Mouse (Mus musculus) hindbrain, embryonic 16.5 days (tissue): ENCODE results near the gene Upf1. TPM values are rescaled to one million over a fixed set of nuclear protein-coding genes. Genes with fewer than 3 reads are reported as not detected.

Experiments
- ATAC-seq: fragments of 200-750 bp; cut with Nextera tagmentation; 2 replicates; pipeline ENCODE4 v1.8.0; 2017; ENCODE audit warnings: moderate TSS enrichment, moderate library complexity
- H3K27ac ChIP-seq: fragments of 300-500 bp; sonication (generic); 2 replicates; pipeline ENCODE4 v1.5.1; 2014; ENCODE audit warnings: low read depth, mild to moderate bottlenecking, control low read depth, low read length, moderate library complexity
- H3K27me3 ChIP-seq: fragments of 300-500 bp; sonication (generic); replicated peaks from 2 replicates; pipeline ENCODE4 v1.6.1; 2014; ENCODE audit warnings: low read length; ENCODE audit not compliant: control insufficient read depth, insufficient read depth
- H3K36me3 ChIP-seq: fragments of 300-500 bp; sonication (generic); 2 replicates; pipeline ENCODE4 v1.6.1; 2014; ENCODE audit warnings: mild to moderate bottlenecking, low read length, moderate library complexity, mixed read lengths; ENCODE audit not compliant: control insufficient read depth, insufficient read depth
- H3K4me1 ChIP-seq: fragments of 300-500 bp; sonication (generic); 2 replicates; pipeline ENCODE4 v1.6.1; 2014; ENCODE audit warnings: low read depth, low read length; ENCODE audit not compliant: control insufficient read depth, insufficient read depth
- H3K4me2 ChIP-seq: fragments of 300-500 bp; sonication (generic); 2 replicates; pipeline ENCODE4 v1.6.1; 2014; ENCODE audit warnings: mild to moderate bottlenecking, low read length, control low read depth, moderate library complexity
- H3K4me3 ChIP-seq: fragments of 300-500 bp; sonication (generic); 2 replicates; pipeline ENCODE4 v1.5.1; 2014; ENCODE audit warnings: mild to moderate bottlenecking, low read length, control low read depth, moderate library complexity
- H3K9ac ChIP-seq: fragments of 300-500 bp; sonication (generic); 2 replicates; pipeline ENCODE4 v1.6.1; 2014; ENCODE audit warnings: low read depth, mild to moderate bottlenecking, control low read depth, low read length, moderate library complexity
- H3K9me3 ChIP-seq: fragments of 300-500 bp; sonication (generic); 2 replicates; pipeline ENCODE4 v1.6.1; 2014; ENCODE audit warnings: mild to moderate bottlenecking, low read length, moderate library complexity; ENCODE audit not compliant: control insufficient read depth
- WGBS: fragments of 180-500 bp; shearing (Covaris S2); extraction: QIAGEN DNeasy Blood & Tissue Kit; methylation state at CpG from one replicate; pipeline ENCODE4 v1.1.7; 2014; 5-methylcytosine and 5-hydroxymethylcytosine counted together
- polyA plus RNA-seq: library from polyadenylated mRNA; unstranded; fragments of >200 nt; fragmentation: Nextera tagmentation; extraction: Ambion mirVana; gene quantifications from 2 replicates; pipeline ENCODE4 v1.2.1, GENCODE M21; 2015

Gene Upf1
- polyA plus RNA-seq, 1 experiment from 2014 or later = 7.4 TPM

- Histone ChIP-seq H3K27me3 (no peaks in the 10 kb centered on the region), H3K4me1 (peaks cover 24% of the 10 kb centered on the region), H3K9me3 (no peaks in the 10 kb centered on the region), H3K9ac (peak overlapping the region; percentile 41), H3K36me3 (peaks cover 19% of the 10 kb centered on the region), H3K27ac (peak overlapping the region; percentile 94), H3K4me3 (peak overlapping the region; percentile 70), H3K4me2 (peak overlapping the region; percentile 92)
- 79% methylated on average over 5 of the region's 5 CpGs for WGBS
- no peak for ATAC-seq
Observed at GRCm38 (mm10) chr8:70317872-70318271, 35.2 kb downstream of the Upf1 start.

DNA sequence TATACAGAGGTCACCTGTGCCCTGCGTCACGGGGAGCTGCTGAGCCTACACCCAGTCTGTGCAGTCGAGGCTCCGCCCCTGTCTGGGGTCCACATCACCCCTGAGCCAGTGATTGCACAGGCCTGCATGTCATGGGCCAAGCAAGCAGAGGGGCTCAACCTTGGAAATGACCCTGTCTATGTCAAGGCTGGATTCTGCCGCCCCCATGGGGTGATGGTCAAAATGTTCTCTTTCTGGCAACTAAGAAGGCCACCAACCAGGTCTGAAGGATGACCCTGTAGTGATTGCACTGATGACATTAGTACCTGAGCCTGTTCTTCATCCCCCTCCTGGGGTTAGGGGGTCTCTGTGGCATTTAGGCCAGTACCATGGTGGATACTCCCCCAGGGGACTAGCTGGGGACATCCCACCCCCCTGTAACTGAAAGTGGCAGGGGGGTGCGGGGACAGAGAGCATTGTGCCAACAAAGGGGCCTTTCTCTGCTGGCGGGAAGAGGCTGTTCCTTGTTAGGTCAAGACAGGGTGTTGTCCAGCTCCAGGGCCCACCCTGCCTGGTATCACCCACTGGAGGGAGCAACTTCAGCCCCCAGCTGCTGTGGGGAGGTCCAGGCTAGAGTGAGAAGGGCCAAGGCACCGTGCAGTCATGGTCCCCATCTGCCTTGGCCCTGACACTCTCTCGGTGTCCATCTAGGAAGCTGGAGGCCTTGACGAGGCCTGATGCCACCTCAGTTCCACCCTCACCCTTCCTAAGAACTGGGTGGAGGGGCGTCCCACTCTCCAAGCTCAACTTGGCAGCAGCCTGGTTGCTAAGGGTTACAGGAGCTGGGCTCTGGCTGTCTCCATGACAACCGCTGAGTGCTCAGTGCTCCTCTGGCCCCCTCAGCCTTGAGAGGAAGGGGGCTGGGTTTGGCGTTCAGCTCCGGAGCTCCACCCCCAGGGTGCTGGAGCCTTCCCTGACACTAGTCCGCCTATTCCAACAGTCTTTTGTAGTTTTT is 36.3 kb downstream of the Upf1 start:
- Histone ChIP-seq H3K4me3 (peak overlapping the region; percentile 70), H3K9ac (peak overlapping the region; percentile 85), H3K27ac (peak overlapping the region; percentile 94), H3K4me2 (peak overlapping the region; percentile 92), H3K9me3 (no peaks in the 10 kb centered on the region), H3K27me3 (no peaks in the 10 kb centered on the region), H3K4me1 (peaks cover 24% of the 10 kb centered on the region), H3K36me3 (peaks cover 22% of the 10 kb centered on the region)
- ATAC-seq = peak; percentile 87
- WGBS = 9% methylated on average over 15 of the region's 15 CpGs

DNA sequence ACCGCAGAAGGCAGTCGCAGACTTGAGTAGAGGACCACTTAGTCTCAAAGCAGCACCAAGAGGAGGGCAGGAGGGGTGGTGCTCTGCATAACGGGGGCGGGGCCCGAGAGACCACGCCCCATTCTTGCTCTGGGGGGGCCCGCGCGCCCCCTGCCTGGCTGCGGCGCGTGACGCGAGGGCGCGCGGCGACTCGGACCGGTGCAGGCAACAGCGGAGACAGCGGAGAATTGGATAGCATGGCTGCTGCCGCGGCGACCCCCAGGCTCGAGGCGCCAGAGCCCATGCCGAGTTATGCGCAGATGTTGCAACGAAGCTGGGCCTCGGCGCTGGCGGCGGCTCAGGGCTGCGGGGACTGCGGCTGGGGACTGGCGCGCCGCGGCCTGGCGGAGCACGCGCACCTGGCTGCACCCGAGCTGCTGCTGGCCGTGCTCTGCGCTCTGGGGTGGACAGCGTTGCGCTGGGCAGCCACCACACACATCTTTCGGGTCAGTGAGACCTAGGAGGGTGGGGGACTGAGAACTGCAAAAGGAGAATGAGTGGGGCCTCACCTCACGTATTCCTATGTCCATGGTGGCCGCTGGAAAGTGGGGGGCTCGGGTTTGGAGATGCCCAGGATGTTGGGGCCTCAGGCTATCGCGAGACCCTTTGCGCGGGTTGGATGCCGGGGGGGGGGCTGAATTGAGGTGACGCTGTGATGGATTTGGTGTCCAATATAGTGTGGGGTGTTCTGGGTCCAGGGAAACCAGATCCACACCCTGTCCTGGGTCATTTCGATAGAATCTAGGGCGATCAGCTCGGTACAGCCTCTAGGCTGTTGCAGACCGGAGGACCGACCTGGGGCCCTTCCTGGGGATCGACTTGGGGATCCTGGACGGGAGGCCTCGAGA is 37.2 kb downstream of the Upf1 start, which contains the start of gene Cers1:
Cers1 (plus strand) TSS at position 152 of the 887 bp plus-strand sequence.
- WGBS = 1% methylated on average over 65 of the region's 66 CpGs
- Histone ChIP-seq H3K9ac (peak within 1 kb of the TSS; percentile 85), H3K4me1 (peaks cover 24% of the 10 kb centered on the region), H3K27me3 (no peaks in the 10 kb centered on the region), H3K4me3 (peak within 1 kb of the TSS; percentile 70), H3K9me3 (no peaks in the 10 kb centered on the region), H3K36me3 (peaks cover 20% of the 10 kb centered on the region), H3K27ac (peak within 1 kb of the TSS; percentile 94), H3K4me2 (peak within 1 kb of the TSS; percentile 92)
- ATAC-seq = peak; percentile 72

DNA sequence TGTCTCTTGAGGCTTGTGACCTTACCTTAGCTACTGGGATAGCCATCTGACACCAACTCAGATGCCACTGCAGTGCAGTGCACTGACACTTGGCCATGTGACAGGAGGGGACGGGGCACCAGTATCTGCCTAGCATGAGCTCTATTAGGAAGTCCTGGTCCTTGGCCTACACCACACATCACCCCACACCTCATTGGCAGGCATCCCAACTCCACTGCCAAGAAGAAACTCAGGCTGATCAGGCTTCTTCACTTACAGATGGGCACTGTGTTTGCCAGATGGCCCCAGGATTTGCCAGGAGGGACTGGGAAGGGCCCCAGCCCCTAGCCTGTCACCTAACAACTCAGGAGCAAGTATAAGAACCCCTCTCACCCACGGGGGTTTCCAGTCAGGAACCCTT is 39.7 kb downstream of the Upf1 start:
- H3K4me1 ChIP-seq = peaks cover 24% of the 10 kb centered on the region
- no peak for ATAC-seq
- H3K27ac ChIP-seq = no peak overlapping the region
- H3K4me2 ChIP-seq = no peak overlapping the region
- H3K27me3 ChIP-seq = no peaks in the 10 kb centered on the region
- H3K9me3 ChIP-seq = no peaks in the 10 kb centered on the region
- H3K4me3 ChIP-seq = no peak overlapping the region
- whole genome bisulfite sequencing = 63% methylated on average over 2 of the region's 2 CpGs
- no peak overlapping the region for H3K9ac ChIP-seq
- H3K36me3 ChIP-seq = peaks cover 27% of the 10 kb centered on the region

DNA sequence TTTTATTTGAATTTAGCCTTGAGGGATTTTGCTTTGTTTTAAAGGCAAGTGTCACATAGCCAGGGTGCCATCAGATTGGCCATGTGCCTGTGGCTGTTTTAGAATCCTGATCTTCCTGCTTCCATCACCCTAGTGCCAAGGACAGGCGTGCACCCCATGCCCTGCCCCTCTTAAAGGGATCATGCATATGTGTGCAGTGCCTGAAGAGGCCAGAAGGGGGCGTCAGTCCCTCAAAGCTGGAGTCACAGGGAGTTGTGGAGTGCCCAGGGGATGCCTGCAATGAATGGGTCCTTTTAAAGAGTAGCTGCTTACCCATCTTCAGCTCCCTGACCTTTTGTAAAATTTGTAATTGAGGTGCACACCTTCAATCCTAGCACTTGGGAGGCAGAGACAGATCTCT is 43.8 kb downstream of the Upf1 start:
- no peak overlapping the region for H3K4me3 ChIP-seq
- H3K4me2 ChIP-seq = no peak overlapping the region
- no peaks in the 10 kb centered on the region for H3K4me1 ChIP-seq
- 29% methylated on average over 2 of the region's 2 CpGs for WGBS
- no peak overlapping the region for H3K9ac ChIP-seq
- peaks cover 39% of the 10 kb centered on the region for H3K36me3 ChIP-seq
- no peaks in the 10 kb centered on the region for H3K27me3 ChIP-seq
- no peak overlapping the region for H3K27ac ChIP-seq
- no peak for ATAC-seq
- no peaks in the 10 kb centered on the region for H3K9me3 ChIP-seq

DNA sequence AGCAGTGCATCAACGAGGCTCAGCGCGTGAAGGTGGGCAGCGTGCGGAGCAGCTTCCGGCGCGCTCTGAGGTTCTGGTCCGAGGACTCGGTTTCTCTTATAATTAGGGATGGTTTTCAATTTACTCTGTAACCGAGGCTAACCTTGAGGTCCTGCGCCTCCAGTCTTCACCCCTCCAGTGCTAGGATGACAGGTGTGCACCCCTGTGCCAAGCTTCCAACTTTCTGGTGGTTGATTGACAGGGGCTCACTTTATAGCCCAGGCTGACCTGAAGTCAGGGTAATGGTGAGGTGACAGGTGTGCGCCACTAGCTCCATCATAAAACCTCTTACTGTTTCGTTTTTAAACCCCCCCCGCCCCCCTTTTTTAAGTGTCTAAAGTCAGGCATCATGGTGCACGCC is 50.2 kb downstream of the Upf1 start:
- Histone ChIP-seq H3K4me2 (peak overlapping the region; percentile 97), H3K27ac (peak overlapping the region; percentile 63), H3K36me3 (peaks cover 20% of the 10 kb centered on the region), H3K9ac (peak overlapping the region; percentile 88), H3K4me3 (peak overlapping the region; percentile 92), H3K9me3 (no peaks in the 10 kb centered on the region), H3K27me3 (no peaks in the 10 kb centered on the region), H3K4me1 (peaks cover 18% of the 10 kb centered on the region)
- WGBS = 4% methylated on average over 16 of the region's 16 CpGs
- ATAC-seq = peak; percentile 29

DNA sequence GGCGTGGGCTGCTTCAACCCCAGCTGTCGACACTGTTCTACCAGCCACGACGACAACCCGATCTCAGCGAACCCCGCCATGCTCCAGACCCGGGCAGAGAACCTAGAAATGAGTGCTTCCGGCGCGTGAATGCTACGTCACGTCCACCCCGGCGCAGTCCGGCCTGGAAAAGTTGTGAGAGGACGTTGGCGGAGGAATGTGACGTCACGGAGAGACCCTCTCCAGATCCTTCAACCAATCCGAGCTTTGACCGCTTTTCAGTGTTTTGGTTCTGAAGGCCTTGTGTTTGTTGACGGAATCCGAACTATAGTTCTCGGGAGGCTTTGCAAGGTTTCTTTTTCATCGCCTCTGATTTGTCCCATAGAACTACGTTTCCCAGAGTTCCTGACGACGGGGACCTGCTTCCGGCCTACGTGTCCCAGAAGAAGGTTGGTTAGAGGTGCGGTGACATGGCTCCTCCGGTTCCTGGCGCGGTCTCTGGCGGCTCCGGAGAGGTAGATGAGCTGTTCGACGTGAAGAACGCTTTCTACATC is 50.7 kb downstream of the Upf1 start, which contains the start of the genes Ddx49 and Cope:
Ddx49 (minus strand) TSS at position 132 of the 533 bp plus-strand sequence.
Cope (plus strand) TSS at position 161 of the 533 bp plus-strand sequence.
- H3K4me3 ChIP-seq = peak within 1 kb of the TSS; percentile 92
- peak within 1 kb of the TSS; percentile 97 for H3K4me2 ChIP-seq
- under 1% methylated on average over 40 of the region's 40 CpGs for WGBS
- peaks cover 18% of the 10 kb centered on the region for H3K4me1 ChIP-seq
- H3K36me3 ChIP-seq = peaks cover 21% of the 10 kb centered on the region
- peak within 1 kb of the TSS; percentile 63 for H3K27ac ChIP-seq
- no peaks in the 10 kb centered on the region for H3K9me3 ChIP-seq
- peak within 1 kb of the TSS; percentile 88 for H3K9ac ChIP-seq
- ATAC-seq = peak; percentile 94
- no peaks in the 10 kb centered on the region for H3K27me3 ChIP-seq

- H3K36me3 ChIP-seq = peaks cover 26% of the 10 kb centered on the region
- no peaks in the 10 kb centered on the region for H3K9me3 ChIP-seq
- no peaks in the 10 kb centered on the region for H3K27me3 ChIP-seq
- H3K27ac ChIP-seq = no peak overlapping the region
- H3K4me2 ChIP-seq = no peak overlapping the region
- no peak overlapping the region for H3K4me3 ChIP-seq
- ATAC-seq = no peak
- WGBS = 83% methylated on average over 3 of the region's 3 CpGs
- H3K4me1 ChIP-seq = peaks cover 18% of the 10 kb centered on the region
- no peak overlapping the region for H3K9ac ChIP-seq
Observed at GRCm38 (mm10) chr8:70300881-70301280, 52.2 kb downstream of the Upf1 start.
